Mouse (Mus musculus): ENCODE data around the gene F11r. TPM values are rescaled to one million over a fixed set of nuclear protein-coding genes. Genes with fewer than 3 reads are reported as not detected.
"Not testable (repeated sequence)": the region's sequence is repeated elsewhere in the genome, so short reads cannot be mapped to it uniquely, and the experiment has no call there.

F11r gene
- polyA plus RNA-seq, 1 experiment from 2014 or later = 35.2 TPM

DNA sequence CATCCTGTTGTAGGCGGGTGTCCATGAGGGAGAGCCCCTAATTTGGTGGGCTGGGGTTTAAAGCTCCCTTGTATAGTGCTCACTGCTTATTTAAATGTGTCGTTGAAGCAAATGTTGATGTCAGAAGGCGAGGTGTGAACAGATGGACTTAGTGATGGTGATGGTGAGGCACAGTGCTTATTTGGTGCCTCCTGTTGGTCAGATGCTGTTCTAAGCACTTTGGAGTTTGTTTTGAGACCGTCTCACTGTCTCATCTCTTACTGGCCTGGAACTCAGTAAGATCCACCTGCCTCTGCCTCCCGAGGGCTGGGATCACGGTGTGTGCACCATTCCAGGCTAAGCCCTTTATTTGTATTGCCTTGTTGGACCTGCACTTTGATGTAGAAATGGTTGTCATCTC, 17.6 kb downstream of the F11r start:
- Histone ChIP-seq H3K4me2 (replicated peaks) (no peak overlapping the region), H3K27ac (no peak overlapping the region), H3K9me3 (no peaks in the 10 kb centered on the region), H3K9ac (no peak overlapping the region), H3K4me1 (peaks cover 5% of the 10 kb centered on the region; the same call in 1 of the 2 replicates), H3K36me3 (no peaks in the 10 kb centered on the region), H3K4me3 (no peak overlapping the region), H3K27me3 (no peaks in the 10 kb centered on the region)
- ATAC-seq (ENCODE audit: insufficient number of reproducible peaks, insufficient read depth, low FRiP score, low TSS enrichment) = no peak
- 86% methylated on average over 6 of the region's 6 CpGs for WGBS

- Histone ChIP-seq H3K4me1 (peaks cover 5% of the 10 kb centered on the region; the same call in 1 of the 2 replicates), H3K4me3 (no peak overlapping the region), H3K27ac (no peak overlapping the region), H3K9ac (no peak overlapping the region), H3K4me2 (replicated peaks) (no peak overlapping the region), H3K9me3 (no peaks in the 10 kb centered on the region), H3K36me3 (no peaks in the 10 kb centered on the region), H3K27me3 (no peaks in the 10 kb centered on the region)
- 92% methylated on average over 1 of the region's 1 CpGs for WGBS
- no peak for ATAC-seq (ENCODE audit: insufficient number of reproducible peaks, insufficient read depth, low FRiP score, low TSS enrichment)
Observed at GRCm38 (mm10) chr1:171457568-171457967, 20.2 kb downstream of the F11r start.

DNA sequence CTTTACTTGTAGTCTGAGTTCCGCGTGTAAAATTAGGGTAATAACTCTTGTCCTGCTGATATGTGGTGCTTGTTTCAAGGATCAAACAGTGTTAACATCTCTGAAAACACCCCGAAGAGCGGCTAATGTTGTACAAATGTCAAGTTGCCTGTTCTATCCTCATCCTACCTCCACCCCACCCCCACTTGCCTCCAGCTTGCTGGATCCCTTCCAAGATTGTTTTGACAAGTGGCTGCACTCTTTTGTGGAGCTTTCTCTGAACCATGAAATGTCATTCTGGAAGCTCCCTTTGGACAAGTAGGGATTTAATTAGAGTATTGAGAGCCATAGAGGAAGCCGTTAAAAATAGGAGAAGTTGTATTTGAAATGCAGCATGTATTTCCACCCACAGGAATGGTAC, 22.5 kb downstream of the F11r start:
- no peak overlapping the region for H3K4me2 ChIP-seq (replicated peaks)
- no peak for ATAC-seq (ENCODE audit: insufficient number of reproducible peaks, insufficient read depth, low FRiP score, low TSS enrichment)
- no peaks in the 10 kb centered on the region for H3K27me3 ChIP-seq
- no peak overlapping the region for H3K4me3 ChIP-seq
- H3K36me3 ChIP-seq = no peaks in the 10 kb centered on the region
- no peaks in the 10 kb centered on the region for H3K9me3 ChIP-seq
- no peak overlapping the region for H3K9ac ChIP-seq
- H3K4me1 ChIP-seq = peaks cover 5% of the 10 kb centered on the region; the same call in 1 of the 2 replicates
- WGBS = 43% methylated on average over 5 of the region's 5 CpGs
- no peak overlapping the region for H3K27ac ChIP-seq

- peak; percentile 49; the same call in 1 of the 2 replicates for ATAC-seq (ENCODE audit: insufficient number of reproducible peaks, insufficient read depth, low FRiP score, low TSS enrichment)
- H3K27me3 ChIP-seq = no peaks in the 10 kb centered on the region
- H3K4me2 ChIP-seq (replicated peaks) = no peak overlapping the region
- H3K4me1 ChIP-seq = peaks cover 5% of the 10 kb centered on the region; the same call in 1 of the 2 replicates
- WGBS = 89% methylated on average over 22 of the region's 22 CpGs
- H3K4me3 ChIP-seq = no peak overlapping the region
- H3K36me3 ChIP-seq = no peaks in the 10 kb centered on the region
- no peaks in the 10 kb centered on the region for H3K9me3 ChIP-seq
- H3K27ac ChIP-seq = no peak overlapping the region
- H3K9ac ChIP-seq = no peak overlapping the region
Observed at GRCm38 (mm10) chr1:171460551-171461503, 23.5 kb downstream of the F11r start.

DNA sequence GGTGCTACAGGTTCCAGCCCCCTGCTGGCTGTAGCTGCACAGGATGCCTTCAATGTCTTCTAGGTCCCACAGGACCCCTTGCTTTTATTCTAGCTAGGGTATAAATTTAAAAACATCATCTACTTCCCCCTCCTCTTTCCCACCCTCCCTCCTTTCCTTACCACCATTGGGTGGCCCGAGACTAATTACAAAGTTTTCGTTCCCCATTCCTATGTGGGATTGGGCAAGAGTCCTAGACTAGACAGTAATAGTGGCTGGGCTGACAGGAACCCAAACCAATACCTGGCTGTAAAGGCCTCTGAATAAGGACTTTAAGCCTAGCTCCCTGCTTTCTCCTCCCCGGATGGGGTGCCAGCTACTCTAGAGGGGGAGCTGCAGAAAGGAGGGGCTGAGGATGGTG, 25.8 kb downstream of the F11r start:
- Histone ChIP-seq H3K9me3 (no peaks in the 10 kb centered on the region), H3K36me3 (no peaks in the 10 kb centered on the region), H3K4me3 (no peak overlapping the region), H3K9ac (no peak overlapping the region), H3K4me2 (replicated peaks) (no peak overlapping the region), H3K4me1 (peaks cover 5% of the 10 kb centered on the region; the same call in 1 of the 2 replicates), H3K27ac (no peak overlapping the region), H3K27me3 (no peaks in the 10 kb centered on the region)
- no peak for ATAC-seq (ENCODE audit: insufficient number of reproducible peaks, insufficient read depth, low FRiP score, low TSS enrichment)
- 90% methylated on average over 3 of the region's 3 CpGs for WGBS

- Histone ChIP-seq H3K27ac (no peak overlapping the region), H3K4me3 (no peak overlapping the region)
- 88% methylated on average over 5 of the region's 5 CpGs for WGBS
Observed at GRCm38 (mm10) chr1:171465749-171466412, 28.5 kb downstream of the F11r start.

GRCm38 (mm10) chr1:171466565-171466964, 29.2 kb downstream of the F11r start:
- Histone ChIP-seq H3K9me3 (no peaks in the 10 kb centered on the region), H3K4me2 (replicated peaks) (no peak overlapping the region), H3K4me1 (no peaks in the 10 kb centered on the region), H3K9ac (no peak overlapping the region), H3K4me3 (no peak overlapping the region), H3K27ac (no peak overlapping the region), H3K27me3 (no peaks in the 10 kb centered on the region), H3K36me3 (no peaks in the 10 kb centered on the region)
- no peak for ATAC-seq (ENCODE audit: insufficient number of reproducible peaks, insufficient read depth, low FRiP score, low TSS enrichment)
- WGBS = 81% methylated on average over 4 of the region's 4 CpGs

More at GRCm38 (mm10) chr1:171465749-171466412, 28.5 kb downstream of the F11r start:
- no peaks in the 10 kb centered on the region for H3K36me3 ChIP-seq
- H3K4me1 ChIP-seq = no peaks in the 10 kb centered on the region
- no peak overlapping the region for H3K4me2 ChIP-seq (replicated peaks)
- H3K9ac ChIP-seq = no peak overlapping the region
- no peaks in the 10 kb centered on the region for H3K27me3 ChIP-seq
- ATAC-seq (ENCODE audit: insufficient number of reproducible peaks, insufficient read depth, low FRiP score, low TSS enrichment) = no peak
- H3K9me3 ChIP-seq = no peaks in the 10 kb centered on the region

- Histone ChIP-seq H3K27me3 (no peaks in the 10 kb centered on the region), H3K4me3 (no peak overlapping the region), H3K4me2 (replicated peaks) (no peak overlapping the region), H3K9ac (no peak overlapping the region), H3K9me3 (no peaks in the 10 kb centered on the region), H3K27ac (no peak overlapping the region), H3K36me3 (no peaks in the 10 kb centered on the region), H3K4me1 (no peaks in the 10 kb centered on the region)
- no peak for ATAC-seq (ENCODE audit: insufficient number of reproducible peaks, insufficient read depth, low FRiP score, low TSS enrichment)
- 89% methylated on average over 3 of the region's 3 CpGs for WGBS
Observed at GRCm38 (mm10) chr1:171469678-171470077, 32.3 kb downstream of the F11r start.

DNA sequence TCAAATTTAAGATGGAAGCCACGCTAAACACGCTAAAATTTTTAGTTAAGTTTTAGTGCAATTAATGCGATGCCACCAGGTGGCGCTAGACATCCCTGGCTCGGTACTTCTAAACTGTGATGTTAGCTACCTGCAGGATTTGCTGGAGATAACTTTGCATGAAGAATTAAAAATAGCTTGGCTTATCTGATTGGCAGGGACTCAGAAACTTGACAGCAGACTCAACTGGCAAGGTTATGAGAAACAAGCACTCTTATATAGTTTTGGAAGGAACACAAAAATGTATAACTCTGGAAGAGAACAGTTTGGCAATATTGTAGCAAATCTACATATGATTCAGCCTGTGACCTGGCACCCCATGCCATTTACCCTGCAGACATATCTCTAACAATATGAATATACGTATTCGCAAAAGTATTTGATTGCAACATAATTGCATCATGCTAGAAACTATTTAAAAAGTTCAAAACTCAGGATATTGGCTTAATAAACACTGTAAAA, 33.1 kb downstream of the F11r start:
- Histone ChIP-seq H3K4me2 (replicated peaks) (no peak overlapping the region), H3K4me1 (no peaks in the 10 kb centered on the region), H3K9ac (no peak overlapping the region), H3K4me3 (no peak overlapping the region), H3K9me3 (no peaks in the 10 kb centered on the region), H3K36me3 (no peaks in the 10 kb centered on the region), H3K27me3 (no peaks in the 10 kb centered on the region), H3K27ac (no peak overlapping the region)
- ATAC-seq (ENCODE audit: insufficient number of reproducible peaks, insufficient read depth, low FRiP score, low TSS enrichment) = no peak
- WGBS = 28% methylated on average over 7 of the region's 7 CpGs

DNA sequence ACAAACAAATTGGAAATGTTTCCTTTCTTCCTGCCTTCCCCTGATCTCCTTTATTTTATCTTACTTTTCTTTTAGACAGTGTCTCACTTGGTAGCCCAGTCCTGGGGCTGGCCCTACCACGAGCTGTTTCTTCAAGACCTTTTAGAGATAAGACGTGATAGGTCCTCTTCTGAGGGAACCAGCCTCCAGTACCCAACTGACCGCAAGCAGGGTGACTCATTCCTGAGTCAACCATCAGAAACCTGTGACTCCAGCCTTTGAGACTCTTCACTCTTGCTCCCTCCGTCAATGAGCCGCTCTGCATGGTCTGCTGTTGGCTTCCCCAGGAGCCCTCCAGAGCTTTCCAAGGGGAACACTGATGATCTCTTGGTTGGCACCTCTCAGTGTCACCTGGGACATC, 33.6 kb downstream of the F11r start:
- H3K9ac ChIP-seq = no peak overlapping the region
- no peak overlapping the region for H3K27ac ChIP-seq
- no peaks in the 10 kb centered on the region for H3K9me3 ChIP-seq
- no peaks in the 10 kb centered on the region for H3K27me3 ChIP-seq
- H3K4me3 ChIP-seq = no peak overlapping the region
- H3K4me2 ChIP-seq (replicated peaks) = no peak overlapping the region
- WGBS = 85% methylated on average over 5 of the region's 5 CpGs
- no peak for ATAC-seq (ENCODE audit: insufficient number of reproducible peaks, insufficient read depth, low FRiP score, low TSS enrichment)
- H3K36me3 ChIP-seq = no peaks in the 10 kb centered on the region
- no peaks in the 10 kb centered on the region for H3K4me1 ChIP-seq

- ATAC-seq (ENCODE audit: insufficient number of reproducible peaks, insufficient read depth, low FRiP score, low TSS enrichment) = no peak
- Histone ChIP-seq H3K27me3 (no peaks in the 10 kb centered on the region), H3K4me3 (no peak overlapping the region), H3K36me3 (no peaks in the 10 kb centered on the region), H3K9ac (no peak overlapping the region), H3K27ac (no peak overlapping the region), H3K4me2 (replicated peaks) (no peak overlapping the region), H3K9me3 (no peaks in the 10 kb centered on the region), H3K4me1 (no peaks in the 10 kb centered on the region)
- WGBS = 71% methylated on average over 1 of the region's 1 CpGs
Observed at GRCm38 (mm10) chr1:171471452-171471851, 34.1 kb downstream of the F11r start.

- not testable (repeated sequence) for H3K4me1 ChIP-seq; H3K9me3 ChIP-seq; ATAC-seq (ENCODE audit: insufficient number of reproducible peaks, insufficient read depth, low FRiP score, low TSS enrichment); H3K27ac ChIP-seq; H3K4me2 ChIP-seq (replicated peaks); H3K27me3 ChIP-seq; H3K9ac ChIP-seq; H3K4me3 ChIP-seq; H3K36me3 ChIP-seq
- 88% methylated on average over 8 of the region's 8 CpGs for WGBS
Observed at GRCm38 (mm10) chr1:171471941-171472340, 34.6 kb downstream of the F11r start.
